Mouse (Mus musculus): Measurements from ENCODE around the gene Fam219b.

DNA sequence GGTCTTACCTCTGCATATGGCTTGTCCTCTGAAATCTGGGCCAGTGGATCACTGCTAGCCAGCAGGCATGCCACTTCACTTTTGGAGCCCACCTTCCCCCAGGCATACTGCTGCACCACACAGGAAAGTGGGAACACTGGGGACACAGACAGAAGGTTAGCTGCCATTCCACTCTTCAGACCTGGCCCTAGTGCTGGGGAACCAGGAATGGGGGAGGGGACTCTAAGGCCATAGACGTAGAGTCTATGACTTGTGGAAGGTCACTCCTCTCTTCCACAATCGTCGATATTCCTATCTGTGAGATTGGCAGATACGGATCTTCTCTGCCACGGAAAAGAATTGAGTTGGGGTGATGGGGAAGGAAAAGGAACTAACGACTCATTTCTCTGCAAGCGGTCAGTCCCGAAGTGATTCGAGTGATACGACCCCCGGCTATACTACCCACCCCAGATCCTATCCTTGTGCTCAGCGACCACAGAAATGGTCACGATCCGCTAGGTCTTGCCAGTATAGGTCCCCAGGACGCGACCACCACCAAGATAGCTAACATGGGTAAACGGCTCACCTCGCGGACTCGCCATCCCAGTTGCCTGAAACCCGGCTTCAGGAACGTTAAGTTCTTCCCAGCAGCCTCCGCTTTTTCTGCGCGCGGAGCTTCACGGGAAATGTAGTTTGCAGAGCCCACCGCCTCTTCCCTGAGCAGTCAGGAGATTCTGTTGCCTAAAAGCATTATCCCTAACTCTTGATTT, 15.0 kb downstream of the Fam219b start, which contains the start of gene Mpi:
- TF ChIP-seq CTCF (IDR thresholded peaks at IDR 0.05; ENCODE audit: borderline replicate concordance, insufficient read depth, low read depth, low read length) (no peak), POLR2A (IDR thresholded peaks at IDR 0.05; ENCODE audit: borderline replicate concordance, insufficient read depth, low read length) (peak; percentile 77; the same call in 1 of the 2 replicates)

Measured in cerebellum, adult 2 months (tissue).